ENCODE assay signal across 8 mouse cellular contexts in genomic region chr10:81268056-81268455, GRCm38 (mm10). TPM values are rescaled to one million over a fixed set of nuclear protein-coding genes. Genes with fewer than 3 reads are reported as not detected.
A peak's percentile ranks its signal among the peaks of the same experiment; 100 is the strongest.
DNase-seq lines count a peak whose midpoint lies in the region; ATAC-seq and TF ChIP-seq lines count a peak whose summit lies in the region.

No protein-coding gene starts in this region.

- H3K4me1 ChIP-seq in cerebellum, adult 2 months (ENCODE audit: control insufficient read depth, insufficient read depth, low read length) = peaks cover 7% of the 10 kb centered on the region
- H3K4me1 ChIP-seq in forebrain, postnatal 0 days (ENCODE audit: insufficient read depth) = 0 out of 2 replicates have a peak, but pooled peaks cover 4% of the 10 kb centered on the region
- peaks cover 23% of the 10 kb centered on the region for H3K4me1 ChIP-seq in lung, embryonic 15.5 days
- peaks cover 20% of the 10 kb centered on the region for H3K4me1 ChIP-seq in olfactory bulb, adult 2 months (ENCODE audit: control insufficient read depth, insufficient read depth, low read length)

- H3K4me3 ChIP-seq in cerebellum, adult 2 months (replicated peaks; ENCODE audit: insufficient read depth, low read depth, low read length) = peak overlapping the region; percentile 83
- H3K4me3 ChIP-seq in forebrain, postnatal 0 days (ENCODE audit: low read depth, low read length) = peak overlapping the region; percentile 54
- H3K4me3 ChIP-seq in lung, embryonic 15.5 days = peak overlapping the region; percentile 58
- H3K4me3 ChIP-seq in olfactory bulb, adult 2 months (ENCODE audit: insufficient read depth, low read depth, low read length) = peak overlapping the region; percentile 76

- 1% methylated on average over 23 of the region's 23 CpGs for WGBS in cerebellum, adult 2 months
- 4% methylated on average over 23 of the region's 23 CpGs for WGBS in forebrain, postnatal 0 days
- 2% methylated on average over 23 of the region's 23 CpGs for whole genome bisulfite sequencing in lung, embryonic 15.5 days
- 2% methylated on average over 23 of the region's 23 CpGs for WGBS in olfactory bulb, adult 2 months

- H3K27me3 ChIP-seq in cerebellum, adult 2 months (ENCODE audit: control insufficient read depth, insufficient read depth, low read length) = no peaks in the 10 kb centered on the region
- H3K27me3 ChIP-seq in forebrain, postnatal 0 days (ENCODE audit: insufficient read depth, low read length) = no peaks in the 10 kb centered on the region
- no peaks in the 10 kb centered on the region for H3K27me3 ChIP-seq in lung, embryonic 15.5 days

- no peak for TF ChIP-seq CTCF in cerebellum, adult 2 months (IDR thresholded peaks at IDR 0.05; ENCODE audit: borderline replicate concordance, insufficient read depth, low read depth, low read length)
- TF ChIP-seq CTCF in forebrain, postnatal 0 days (IDR thresholded peaks at IDR 0.05; ENCODE audit: low read depth) = no peak
- no peak for TF ChIP-seq CTCF in olfactory bulb, adult 2 months (IDR thresholded peaks at IDR 0.05; ENCODE audit: insufficient read depth, low read depth, low read length)

- H3K36me3 ChIP-seq in forebrain, postnatal 0 days (ENCODE audit: insufficient read depth) = peaks cover 41% of the 10 kb centered on the region
- H3K36me3 ChIP-seq in lung, embryonic 15.5 days = peaks cover 45% of the 10 kb centered on the region

- H3K9ac ChIP-seq in forebrain, postnatal 0 days = peak overlapping the region; percentile 63
- peak overlapping the region; percentile 74 for H3K9ac ChIP-seq in lung, embryonic 15.5 days

- peak; percentile 94 for DNase-seq in MN1 (ENCODE audit: low spot score)
- DNase-seq in cerebellum, adult 2 months = peak; percentile 86 to 92
- DNase-seq in forebrain, postnatal 0 days = peak; percentile 85
- peak; percentile 85 for DNase-seq in layer of hippocampus, adult 8-10 months (ENCODE audit: low spot score in 2 of 2)
- DNase-seq in testis, postnatal 14 days (ENCODE audit: low spot score) = peak; percentile 81

- peak overlapping the region; percentile 53 for H3K27ac ChIP-seq in cerebellum, adult 2 months (ENCODE audit: insufficient read depth, low read length)
- no peak overlapping the region for H3K27ac ChIP-seq in forebrain, postnatal 0 days (ENCODE audit: low read depth, low read length)
- H3K27ac ChIP-seq in lung, embryonic 15.5 days = peak overlapping the region; percentile 30; the same call in 1 of the 2 replicates
- no peak overlapping the region for H3K27ac ChIP-seq in olfactory bulb, adult 2 months (ENCODE audit: insufficient read depth, low read depth, low read length)

- peak overlapping the region; percentile 75 for H3K4me2 ChIP-seq in forebrain, postnatal 0 days (ENCODE audit: low read depth)
- H3K4me2 ChIP-seq in lung, embryonic 15.5 days = peak overlapping the region; percentile 83

- no peaks in the 10 kb centered on the region for H3K9me3 ChIP-seq in forebrain, postnatal 0 days (ENCODE audit: low read length)
- no peaks in the 10 kb centered on the region for H3K9me3 ChIP-seq in lung, embryonic 15.5 days

- TF ChIP-seq POLR2A in cerebellum, adult 2 months (IDR thresholded peaks at IDR 0.05; ENCODE audit: borderline replicate concordance, insufficient read depth, low read length) = peak; percentile 82
- TF ChIP-seq POLR2A in olfactory bulb, adult 2 months (IDR thresholded peaks at IDR 0.05; ENCODE audit: insufficient read depth, low read depth, low read length) = peak; percentile 47; the same call in 1 of the 2 replicates

- peak; percentile 61 for ATAC-seq in forebrain, postnatal 0 days
- ATAC-seq in hematopoietic stem cell, adult 5-6 weeks (replicated peaks in 1 of 2; ENCODE audit: insufficient read depth in 1 of 2, low FRiP score in 2 of 2, low TSS enrichment in 1 of 2, low read depth in 1 of 2, poor library complexity in 2 of 2, severe bottlenecking in 2 of 2) = peak; percentile 25 to 47; a peak in 2 of 4 replicates
- ATAC-seq in lung, embryonic 15.5 days (ENCODE audit: borderline replicate concordance, extremely low read depth, low FRiP score, low TSS enrichment) = peak; percentile 41; the same call in 1 of the 2 replicates

RNA-seq across cellular contexts. Expression of gene Apba3, which starts 1.3 kb away (rescaled TPM):
- 61.8 and 63.9 TPM in 2 replicates for polyA plus RNA-seq in cerebellum, adult 2 months (2012; rRNA removed)
- total RNA-seq in forebrain, postnatal 0 days (2014; rRNA removed) = 43.3 and 44.6 TPM in 2 replicates
- polyA plus RNA-seq in forebrain, postnatal 0 days (2015; fragmentation: Nextera tagmentation; extraction: Ambion mirVana) = 22.8 and 24.8 TPM in 2 replicates
- total RNA-seq in hematopoietic stem cell, adult 5-6 weeks (2017) = 10.5 and 21.6 TPM in 2 replicates
- 10 to 100 TPM; 32.0 to 45.0 (median 39.1) TPM for total RNA-seq in layer of hippocampus, adult 8-10 months (2022)
- polyA plus RNA-seq in lung, embryonic 15.5 days (2015; fragmentation: Nextera tagmentation; extraction: Ambion mirVana) = 60.7 and 66.5 TPM in 2 replicates
- polyA plus RNA-seq in olfactory bulb, adult 2 months (2012; ENCODE audit: insufficient read depth, insufficient read length, low replicate concordance, missing spikeins) = not detected in 2 replicates

RNA-seq across cellular contexts. Expression of gene Mrpl54, which starts 1.3 kb away (rescaled TPM):
- polyA plus RNA-seq in cerebellum, adult 2 months (2012; rRNA removed) = 81.4 and 84.9 TPM in 2 replicates
- 90.2 and 94.9 TPM in 2 replicates for total RNA-seq in forebrain, postnatal 0 days (2014; rRNA removed)
- 134 and 148 TPM in 2 replicates for polyA plus RNA-seq in forebrain, postnatal 0 days (2015; fragmentation: Nextera tagmentation; extraction: Ambion mirVana)
- total RNA-seq in hematopoietic stem cell, adult 5-6 weeks (2017) = 125 and 132 TPM in 2 replicates
- 10 to 100 TPM; 32.5 to 49.5 (median 40.8) TPM for total RNA-seq in layer of hippocampus, adult 8-10 months (2022)
- 208 and 225 TPM in 2 replicates for polyA plus RNA-seq in lung, embryonic 15.5 days (2015; fragmentation: Nextera tagmentation; extraction: Ambion mirVana)
- not detected in 2 replicates for polyA plus RNA-seq in olfactory bulb, adult 2 months (2012; ENCODE audit: insufficient read depth, insufficient read length, low replicate concordance, missing spikeins)

RNA-seq across cellular contexts. Expression of gene Matk, which starts 15.3 kb away (rescaled TPM):
- 124 and 141 TPM in 2 replicates for polyA plus RNA-seq in cerebellum, adult 2 months (2012; rRNA removed)
- total RNA-seq in forebrain, postnatal 0 days (2014; rRNA removed) = 87.3 and 113 TPM in 2 replicates
- 66.4 and 79.4 TPM in 2 replicates for polyA plus RNA-seq in forebrain, postnatal 0 days (2015; fragmentation: Nextera tagmentation; extraction: Ambion mirVana)
- total RNA-seq in hematopoietic stem cell, adult 5-6 weeks (2017) = 27.9 and 30.8 TPM in 2 replicates
- total RNA-seq in layer of hippocampus, adult 8-10 months (2022) = 100 to 1,000 TPM; 208 to 230 (median 216) TPM
- polyA plus RNA-seq in lung, embryonic 15.5 days (2015; fragmentation: Nextera tagmentation; extraction: Ambion mirVana) = 2.7 and 3.9 TPM in 2 replicates
- polyA plus RNA-seq in olfactory bulb, adult 2 months (2012; ENCODE audit: insufficient read depth, insufficient read length, low replicate concordance, missing spikeins) = not detected in 2 replicates

RNA-seq across cellular contexts. Expression of gene Tjp3, which starts 23.3 kb away (rescaled TPM):
- polyA plus RNA-seq in cerebellum, adult 2 months (2012; rRNA removed) = 0.51 and 1.2 TPM in 2 replicates
- total RNA-seq in forebrain, postnatal 0 days (2014; rRNA removed) = 6.3 and 8.5 TPM in 2 replicates
- polyA plus RNA-seq in forebrain, postnatal 0 days (2015; fragmentation: Nextera tagmentation; extraction: Ambion mirVana) = 5.7 and 6.4 TPM in 2 replicates
- 4.6 and 10.4 TPM in 2 replicates for total RNA-seq in hematopoietic stem cell, adult 5-6 weeks (2017)
- total RNA-seq in layer of hippocampus, adult 8-10 months (2022) = 1 to 10 TPM in 2 of 4 experiments, under 1 TPM in 2; 0.73 to 1.2 (median 0.90) TPM
- 26.4 and 28.8 TPM in 2 replicates for polyA plus RNA-seq in lung, embryonic 15.5 days (2015; fragmentation: Nextera tagmentation; extraction: Ambion mirVana)
- polyA plus RNA-seq in olfactory bulb, adult 2 months (2012; ENCODE audit: insufficient read depth, insufficient read length, low replicate concordance, missing spikeins) = not detected in 2 replicates

RNA-seq across cellular contexts. Expression of gene Pip5k1c, which starts 24.7 kb away (rescaled TPM):
- 288 and 314 TPM in 2 replicates for polyA plus RNA-seq in cerebellum, adult 2 months (2012; rRNA removed)
- total RNA-seq in forebrain, postnatal 0 days (2014; rRNA removed) = 189 and 229 TPM in 2 replicates
- polyA plus RNA-seq in forebrain, postnatal 0 days (2015; fragmentation: Nextera tagmentation; extraction: Ambion mirVana) = 110 and 130 TPM in 2 replicates
- 48.8 and 67.1 TPM in 2 replicates for total RNA-seq in hematopoietic stem cell, adult 5-6 weeks (2017)
- 100 to 1,000 TPM; 267 to 303 (median 296) TPM for total RNA-seq in layer of hippocampus, adult 8-10 months (2022)
- polyA plus RNA-seq in lung, embryonic 15.5 days (2015; fragmentation: Nextera tagmentation; extraction: Ambion mirVana) = 45.4 and 47.0 TPM in 2 replicates
- 935 TPM in 1 of 2 replicates, not detected in the other for polyA plus RNA-seq in olfactory bulb, adult 2 months (2012; ENCODE audit: insufficient read depth, insufficient read length, low replicate concordance, missing spikeins)

Comparison
In these comparisons a context has a peak if more than half of its experiments do, and no peak if none do; other contexts are left out.
1. H3K27ac ChIP-seq: peak in cerebellum, adult 2 months (single experiment) and lung, embryonic 15.5 days (single experiment); none in forebrain, postnatal 0 days (single experiment) and olfactory bulb, adult 2 months (single experiment).
2. RNA of gene Mrpl54, which starts 1.3 kb away (polyA plus RNA-seq): 208 to 225 TPM in lung, embryonic 15.5 days, 134 to 148 TPM in forebrain, postnatal 0 days and 81.4 to 84.9 TPM in cerebellum, adult 2 months; not detected in olfactory bulb, adult 2 months; every median in the first group is over 10 times any median in the second.
3. Peak in every context shown above with its lines, with median percentiles within 50 percentile points of each other: DNase-seq, H3K4me3 ChIP-seq and ATAC-seq.